Mouse (Mus musculus) liver, postnatal 0 days (tissue): ENCODE measurements around the gene Cyth3.

ENCODE experiments used
- CTCF ChIP-seq: sonication (generic); IDR thresholded peaks from 2 replicates; pipeline ENCODE4 v1.5.1; 2016; ENCODE audit warnings: antibody characterized with exemption, low read depth
- EP300 ChIP-seq: IDR thresholded peaks from 2 replicates; pipeline ENCODE4 v1.6.1; 2016; ENCODE audit warnings: antibody characterized with exemption, low read depth, mild to moderate bottlenecking

- TF ChIP-seq CTCF (no peak), EP300 (no peak)
These were observed 110.1 kb downstream of the Cyth3 start, which contains the start of gene Usp42 for GRCm38 (mm10) chr5:143732180-143732891.
